Mouse (Mus musculus): ENCODE data around the gene Igfbp2. TPM values are rescaled to one million over a fixed set of nuclear protein-coding genes. Genes with fewer than 3 reads are reported as not detected.

Gene Igfbp2
- polyA plus RNA-seq, 1 experiment: 384 TPM

- TF ChIP-seq CTCF (IDR thresholded peaks at IDR 0.05; ENCODE audit: borderline replicate concordance, extremely low read depth, insufficient read depth, insufficient read length) (no peak), POLR2A (IDR thresholded peaks at IDR 0.05; ENCODE audit: borderline replicate concordance, extremely low read depth, insufficient read depth, insufficient read length, poor library complexity, severe bottlenecking) (no peak)
- DNase-seq (ENCODE audit: low read depth): no peak
These were observed 44.3 kb downstream of the Igfbp2 start for GRCm38 (mm10) chr1:72868429-72869215.

- DNase-seq (ENCODE audit: low read depth): peak; percentile 27
- TF ChIP-seq CTCF (IDR thresholded peaks at IDR 0.05; ENCODE audit: borderline replicate concordance, extremely low read depth, insufficient read depth, insufficient read length) (no peak), POLR2A (IDR thresholded peaks at IDR 0.05; ENCODE audit: borderline replicate concordance, extremely low read depth, insufficient read depth, insufficient read length, poor library complexity, severe bottlenecking) (no peak)
These were observed 45.0 kb downstream of the Igfbp2 start for GRCm38 (mm10) chr1:72869275-72869674.

- no peak for TF ChIP-seq POLR2A (IDR thresholded peaks at IDR 0.05; ENCODE audit: borderline replicate concordance, extremely low read depth, insufficient read depth, insufficient read length, poor library complexity, severe bottlenecking)
- no peak for TF ChIP-seq CTCF (IDR thresholded peaks at IDR 0.05; ENCODE audit: borderline replicate concordance, extremely low read depth, insufficient read depth, insufficient read length)
- DNase-seq (ENCODE audit: low read depth): peak; percentile 89
These were observed 45.6 kb downstream of the Igfbp2 start for GRCm38 (mm10) chr1:72869681-72870614.

- peak; percentile 96 for DNase-seq (ENCODE audit: low read depth)
- TF ChIP-seq POLR2A (IDR thresholded peaks at IDR 0.05; ENCODE audit: borderline replicate concordance, extremely low read depth, insufficient read depth, insufficient read length, poor library complexity, severe bottlenecking) (no peak), CTCF (IDR thresholded peaks at IDR 0.05; ENCODE audit: borderline replicate concordance, extremely low read depth, insufficient read depth, insufficient read length) (no peak)
These were observed 46.5 kb downstream of the Igfbp2 start for GRCm38 (mm10) chr1:72870615-72871336.

- TF ChIP-seq CTCF (IDR thresholded peaks at IDR 0.05; ENCODE audit: borderline replicate concordance, extremely low read depth, insufficient read depth, insufficient read length) (no peak), POLR2A (IDR thresholded peaks at IDR 0.05; ENCODE audit: borderline replicate concordance, extremely low read depth, insufficient read depth, insufficient read length, poor library complexity, severe bottlenecking) (no peak)
- no peak for DNase-seq (ENCODE audit: low read depth)
These were observed 47.0 kb downstream of the Igfbp2 start for GRCm38 (mm10) chr1:72871337-72871696.

- DNase-seq (ENCODE audit: low read depth): peak; percentile 86
- TF ChIP-seq CTCF (IDR thresholded peaks at IDR 0.05; ENCODE audit: borderline replicate concordance, extremely low read depth, insufficient read depth, insufficient read length) (no peak), POLR2A (IDR thresholded peaks at IDR 0.05; ENCODE audit: borderline replicate concordance, extremely low read depth, insufficient read depth, insufficient read length, poor library complexity, severe bottlenecking) (no peak)
These were observed 47.6 kb downstream of the Igfbp2 start for GRCm38 (mm10) chr1:72871697-72872411.

GRCm38 (mm10) chr1:72872521-72872920, 48.2 kb downstream of the Igfbp2 start:
- DNase-seq (ENCODE audit: low read depth): peak; percentile 96
- TF ChIP-seq CTCF (IDR thresholded peaks at IDR 0.05; ENCODE audit: borderline replicate concordance, extremely low read depth, insufficient read depth, insufficient read length) (no peak), POLR2A (IDR thresholded peaks at IDR 0.05; ENCODE audit: borderline replicate concordance, extremely low read depth, insufficient read depth, insufficient read length, poor library complexity, severe bottlenecking) (no peak)

- peak; percentile 46 for DNase-seq (ENCODE audit: low read depth)
- TF ChIP-seq POLR2A (IDR thresholded peaks at IDR 0.05; ENCODE audit: borderline replicate concordance, extremely low read depth, insufficient read depth, insufficient read length, poor library complexity, severe bottlenecking): no peak
- no peak for TF ChIP-seq CTCF (IDR thresholded peaks at IDR 0.05; ENCODE audit: borderline replicate concordance, extremely low read depth, insufficient read depth, insufficient read length)
These were observed 48.8 kb downstream of the Igfbp2 start for GRCm38 (mm10) chr1:72873078-72873477.

GRCm38 (mm10) chr1:72873511-72874286, 49.4 kb downstream of the Igfbp2 start:
- TF ChIP-seq CTCF (IDR thresholded peaks at IDR 0.05; ENCODE audit: borderline replicate concordance, extremely low read depth, insufficient read depth, insufficient read length) (peak; percentile 8; the same call in 1 of the 2 replicates), POLR2A (IDR thresholded peaks at IDR 0.05; ENCODE audit: borderline replicate concordance, extremely low read depth, insufficient read depth, insufficient read length, poor library complexity, severe bottlenecking) (no peak)
- DNase-seq (ENCODE audit: low read depth): peak; percentile 69

Data from brain, embryonic 14.5 days (tissue).